Mouse (Mus musculus) liver, embryonic 11.5 days (tissue): ENCODE results near the gene Stx8. TPM values are rescaled to one million over a fixed set of nuclear protein-coding genes. Genes with fewer than 3 reads are reported as not detected.

Experiments
- ATAC-seq: fragments of 200-750 bp; cut with Nextera tagmentation; replicated peaks from 2 replicates; pipeline ENCODE4 v1.8.0; 2017; ENCODE audit warnings: moderate number of reproducible peaks, mild to moderate bottlenecking, moderate TSS enrichment, moderate library complexity; ENCODE audit not compliant: low FRiP score
- DNase-seq: peaks from one replicate; pipeline ENCODE4 v3.0.0-alpha.2; 2017; ENCODE audit warnings: low spot score
- H3K27ac ChIP-seq: fragments of 300-500 bp; sonication (generic); 2 replicates; pipeline ENCODE4 v1.5.1; 2014; ENCODE audit warnings: mild to moderate bottlenecking, low read depth, low read length, control low read depth
- H3K27me3 ChIP-seq: fragments of 300-500 bp; sonication (generic); replicated peaks from 2 replicates; pipeline ENCODE4 v1.6.1; 2014; ENCODE audit warnings: low read length, mixed read lengths; ENCODE audit not compliant: control insufficient read depth, insufficient read depth
- H3K36me3 ChIP-seq: fragments of 300-500 bp; sonication (generic); 2 replicates; pipeline ENCODE4 v1.6.1; 2014; ENCODE audit warnings: mild to moderate bottlenecking, low read length, moderate library complexity, mixed read lengths; ENCODE audit not compliant: control insufficient read depth, insufficient read depth
- H3K4me1 ChIP-seq: fragments of 300-500 bp; sonication (generic); replicated peaks from 2 replicates; pipeline ENCODE4 v1.6.1; 2014; ENCODE audit warnings: low read length, mixed read lengths; ENCODE audit not compliant: control insufficient read depth, insufficient read depth
- H3K4me2 ChIP-seq: fragments of 300-500 bp; sonication (generic); 2 replicates; pipeline ENCODE4 v1.6.1; 2014; ENCODE audit warnings: mild to moderate bottlenecking, control low read depth, moderate library complexity
- H3K4me3 ChIP-seq: fragments of 300-500 bp; sonication (generic); 2 replicates; pipeline ENCODE4 v1.5.1; 2014; ENCODE audit warnings: low read depth, low read length, control low read depth
- H3K9ac ChIP-seq: fragments of 300-500 bp; sonication (generic); 2 replicates; pipeline ENCODE4 v1.6.1; 2014; ENCODE audit warnings: low read depth, low read length, control low read depth
- H3K9me3 ChIP-seq: fragments of 300-500 bp; sonication (generic); 2 replicates; pipeline ENCODE4 v1.6.1; 2016; ENCODE audit warnings: low read length, inconsistent platforms, mixed read lengths; ENCODE audit not compliant: control insufficient read depth
- WGBS: fragments of 180-500 bp; shearing (Covaris S2); extraction: QIAGEN DNeasy Blood & Tissue Kit; methylation state at CpG from one replicate; pipeline ENCODE4 v1.1.7; 2014; 5-methylcytosine and 5-hydroxymethylcytosine counted together
- polyA plus RNA-seq: library from polyadenylated mRNA; unstranded; fragments of >200 nt; fragmentation: Nextera tagmentation; extraction: Ambion mirVana; gene quantifications from 2 replicates; pipeline ENCODE4 v1.2.1, GENCODE M21; 2014

The Stx8 gene
- polyA plus RNA-seq, 1 experiment from 2014 or later, result 45.8 TPM

GRCm38 (mm10) chr11:68196566-68196965 is 230.6 kb downstream of the Stx8 start:
- 0 out of 2 replicates have a peak, but pooled peaks cover 3% of the 10 kb centered on the region for H3K4me1 ChIP-seq
- no peak overlapping the region for H3K27ac ChIP-seq
- H3K27me3 ChIP-seq, result no peaks in the 10 kb centered on the region
- H3K36me3 ChIP-seq, result no peaks in the 10 kb centered on the region
- 79% methylated on average over 6 of the region's 6 CpGs for WGBS
- H3K4me3 ChIP-seq, result no peak overlapping the region
- H3K9ac ChIP-seq, result no peak overlapping the region
- ATAC-seq (no peak), DNase-seq (no peak)
- H3K4me2 ChIP-seq, result no peak overlapping the region
- H3K9me3 ChIP-seq, result no peaks in the 10 kb centered on the region

GRCm38 (mm10) chr11:68197471-68197870 is 231.5 kb downstream of the Stx8 start:
- H3K4me1 ChIP-seq, result 0 out of 2 replicates have a peak, but pooled peaks cover 3% of the 10 kb centered on the region
- H3K27me3 ChIP-seq, result no peaks in the 10 kb centered on the region
- H3K4me2 ChIP-seq, result no peak overlapping the region
- H3K27ac ChIP-seq, result no peak overlapping the region
- H3K9ac ChIP-seq, result no peak overlapping the region
- DNase-seq, result no peak
- H3K4me3 ChIP-seq, result no peak overlapping the region
- no peaks in the 10 kb centered on the region for H3K36me3 ChIP-seq
- 87% methylated on average over 11 of the region's 11 CpGs for WGBS
- H3K9me3 ChIP-seq, result no peaks in the 10 kb centered on the region
- no peak for ATAC-seq

- H3K27me3 ChIP-seq, result no peaks in the 10 kb centered on the region
- H3K27ac ChIP-seq, result no peak overlapping the region
- H3K9ac ChIP-seq, result no peak overlapping the region
- no peaks in the 10 kb centered on the region for H3K36me3 ChIP-seq
- H3K9me3 ChIP-seq, result no peaks in the 10 kb centered on the region
- no peak overlapping the region for H3K4me3 ChIP-seq
- H3K4me1 ChIP-seq, result 0 out of 2 replicates have a peak, but pooled peaks cover 3% of the 10 kb centered on the region
- no peak for ATAC-seq
- H3K4me2 ChIP-seq, result no peak overlapping the region
- no peak for DNase-seq
- WGBS, result 66% methylated on average over 10 of the region's 10 CpGs
These were observed 232.7 kb downstream of the Stx8 start for GRCm38 (mm10) chr11:68198696-68199095.

GRCm38 (mm10) chr11:68199103-68199502 is 233.1 kb downstream of the Stx8 start:
- WGBS, result 74% methylated on average over 8 of the region's 8 CpGs
- no peaks in the 10 kb centered on the region for H3K9me3 ChIP-seq

GRCm38 (mm10) chr11:68199801-68200423 is 233.9 kb downstream of the Stx8 start:
- no peak overlapping the region for H3K9ac ChIP-seq
- H3K27me3 ChIP-seq, result no peaks in the 10 kb centered on the region
- no peak overlapping the region for H3K4me3 ChIP-seq
- H3K27ac ChIP-seq, result no peak overlapping the region
- H3K4me2 ChIP-seq, result no peak overlapping the region
- no peaks in the 10 kb centered on the region for H3K9me3 ChIP-seq
- DNase-seq (no peak), ATAC-seq (no peak)
- WGBS, result 46% methylated on average over 10 of the region's 10 CpGs
- H3K4me1 ChIP-seq, result 0 out of 2 replicates have a peak, but pooled peaks cover 3% of the 10 kb centered on the region
- no peaks in the 10 kb centered on the region for H3K36me3 ChIP-seq

More at GRCm38 (mm10) chr11:68199103-68199502, 233.1 kb downstream of the Stx8 start:
- no peak overlapping the region for H3K9ac ChIP-seq
- no peak overlapping the region for H3K4me2 ChIP-seq
- H3K27me3 ChIP-seq, result no peaks in the 10 kb centered on the region
- H3K27ac ChIP-seq, result no peak overlapping the region
- H3K4me1 ChIP-seq, result 0 out of 2 replicates have a peak, but pooled peaks cover 3% of the 10 kb centered on the region
- no peak overlapping the region for H3K4me3 ChIP-seq
- ATAC-seq, result no peak
- no peaks in the 10 kb centered on the region for H3K36me3 ChIP-seq
- no peak for DNase-seq

- H3K4me3 ChIP-seq, result no peak overlapping the region
- no peak overlapping the region for H3K4me2 ChIP-seq
- no peaks in the 10 kb centered on the region for H3K9me3 ChIP-seq
- 0 out of 2 replicates have a peak, but pooled peaks cover 3% of the 10 kb centered on the region for H3K4me1 ChIP-seq
- H3K9ac ChIP-seq, result no peak overlapping the region
- no peak overlapping the region for H3K27ac ChIP-seq
- WGBS, result 83% methylated on average over 4 of the region's 4 CpGs
- no peaks in the 10 kb centered on the region for H3K27me3 ChIP-seq
- H3K36me3 ChIP-seq, result no peaks in the 10 kb centered on the region
- DNase-seq, result no peak
- no peak for ATAC-seq
These were observed 234.5 kb downstream of the Stx8 start for GRCm38 (mm10) chr11:68200500-68200899.

- no peak for ATAC-seq
- Histone ChIP-seq H3K4me2 (no peak overlapping the region), H3K36me3 (no peaks in the 10 kb centered on the region), H3K4me3 (no peak overlapping the region), H3K9ac (no peak overlapping the region), H3K27me3 (no peaks in the 10 kb centered on the region), H3K9me3 (no peaks in the 10 kb centered on the region), H3K4me1 (no peaks in the 10 kb centered on the region), H3K27ac (no peak overlapping the region)
- no peak for DNase-seq
- 69% methylated on average over 1 of the region's 1 CpGs for WGBS
These were observed 235.1 kb downstream of the Stx8 start for GRCm38 (mm10) chr11:68201063-68201462.

- no peak overlapping the region for H3K9ac ChIP-seq
- 81% methylated on average over 10 of the region's 10 CpGs for WGBS
- no peak overlapping the region for H3K4me3 ChIP-seq
- no peaks in the 10 kb centered on the region for H3K36me3 ChIP-seq
- H3K27ac ChIP-seq, result no peak overlapping the region
- H3K9me3 ChIP-seq, result no peaks in the 10 kb centered on the region
- H3K4me2 ChIP-seq, result no peak overlapping the region
- DNase-seq, result no peak
- ATAC-seq, result no peak
- no peaks in the 10 kb centered on the region for H3K27me3 ChIP-seq
- H3K4me1 ChIP-seq, result no peaks in the 10 kb centered on the region
These were observed 235.9 kb downstream of the Stx8 start for GRCm38 (mm10) chr11:68201811-68202459.

GRCm38 (mm10) chr11:68202561-68202960 is 236.6 kb downstream of the Stx8 start:
- DNase-seq, result no peak
- no peaks in the 10 kb centered on the region for H3K36me3 ChIP-seq
- no peak for ATAC-seq
- no peaks in the 10 kb centered on the region for H3K9me3 ChIP-seq
- 62% methylated on average over 10 of the region's 10 CpGs for WGBS
- no peak overlapping the region for H3K4me2 ChIP-seq
- H3K4me3 ChIP-seq, result no peak overlapping the region
- H3K4me1 ChIP-seq, result no peaks in the 10 kb centered on the region
- H3K27ac ChIP-seq, result no peak overlapping the region
- no peak overlapping the region for H3K9ac ChIP-seq
- H3K27me3 ChIP-seq, result no peaks in the 10 kb centered on the region
